8 mouse cellular contexts compared by ENCODE assay signal in the genomic region with DNA sequence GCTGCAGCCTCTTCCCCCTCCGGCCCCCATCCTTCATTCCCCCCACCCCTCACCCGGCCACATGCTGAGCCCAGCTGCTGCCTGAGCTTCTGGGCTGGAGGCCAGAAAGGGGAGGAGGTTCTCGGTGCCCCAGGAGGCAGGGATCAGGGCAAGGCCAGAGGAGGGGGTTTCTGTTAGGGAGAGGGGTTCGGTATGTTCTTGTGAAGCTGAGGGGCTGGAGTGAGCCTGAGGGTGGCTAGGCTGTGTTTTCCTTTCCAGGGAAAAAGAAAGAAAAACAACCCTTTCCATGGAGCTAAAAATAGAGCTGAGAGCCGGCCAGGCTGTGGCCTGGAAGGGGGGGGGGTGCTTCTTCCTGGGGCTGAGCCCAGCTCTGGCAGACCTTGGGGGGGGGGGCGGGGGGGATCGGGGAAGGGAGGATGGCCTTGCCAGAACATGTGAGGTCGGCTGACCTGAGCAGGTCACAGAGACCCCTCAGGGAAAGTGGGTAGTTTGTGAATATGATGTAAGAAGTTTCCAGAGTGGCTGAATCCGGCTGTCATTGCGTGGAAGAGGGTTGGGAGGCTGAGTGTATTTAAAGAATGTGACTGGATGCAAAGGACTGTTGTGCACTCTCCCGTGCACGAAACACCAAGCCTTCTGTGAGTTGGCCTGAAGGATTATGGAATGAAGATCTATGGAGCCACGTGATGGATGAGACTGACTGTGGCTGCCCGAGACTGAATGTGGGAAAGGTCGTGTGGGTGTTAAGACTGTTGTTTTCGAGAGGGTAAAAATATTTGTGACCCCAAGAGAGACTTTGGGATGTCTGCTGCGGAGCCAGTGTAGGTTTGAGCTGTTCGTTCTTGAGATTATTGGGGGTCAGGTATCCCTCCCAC. TPM values are rescaled to one million over a fixed set of nuclear protein-coding genes. Genes with fewer than 3 reads are reported as not detected.
DNase-seq lines count a peak whose midpoint lies in the region; ATAC-seq lines count a peak whose summit lies in the region.

No protein-coding gene starts in this region.

- H3K27ac ChIP-seq in embryonic facial prominence, embryonic 10.5 days (replicated peaks): peak overlapping the region; percentile 98
- H3K27ac ChIP-seq in liver, embryonic 12.5 days: peak overlapping the region; percentile 79
- peak overlapping the region; percentile 93 for H3K27ac ChIP-seq in neural tube, embryonic 11.5 days (ENCODE audit: low read depth, low read length)

- peak; percentile 97 for DNase-seq in 3T3-L1 (ENCODE audit: low read depth, low spot score)
- peak; percentile 70 to 75 for DNase-seq in adrenal gland, adult 18-20 months (ENCODE audit: low spot score in 2 of 2)
- peak; percentile 80 for DNase-seq in embryonic facial prominence, embryonic 10.5 days (ENCODE audit: low spot score)
- peak; percentile 87 for DNase-seq in heart, adult 9 months (ENCODE audit: low spot score in 2 of 2)
- DNase-seq in kidney, adult 8-10 months: peak; percentile 88
- DNase-seq in neural tube, embryonic 11.5 days (ENCODE audit: low spot score): peak; percentile 86
- DNase-seq in urinary bladder, postnatal 25 days (ENCODE audit: low spot score): peak; percentile 55

- no peaks in the 10 kb centered on the region for H3K9me3 ChIP-seq in embryonic facial prominence, embryonic 10.5 days
- H3K9me3 ChIP-seq in liver, embryonic 12.5 days (replicated peaks): no peaks in the 10 kb centered on the region
- no peaks in the 10 kb centered on the region for H3K9me3 ChIP-seq in neural tube, embryonic 11.5 days (ENCODE audit: control insufficient read depth, low read length)

- peaks cover 32% of the 10 kb centered on the region for H3K36me3 ChIP-seq in embryonic facial prominence, embryonic 10.5 days (replicated peaks)
- peaks cover 16% of the 10 kb centered on the region for H3K36me3 ChIP-seq in liver, embryonic 12.5 days
- peaks cover 4% of the 10 kb centered on the region for H3K36me3 ChIP-seq in neural tube, embryonic 11.5 days (ENCODE audit: control insufficient read depth, insufficient read depth, low read length)

- H3K4me1 ChIP-seq in embryonic facial prominence, embryonic 10.5 days: peaks cover 83% of the 10 kb centered on the region
- H3K4me1 ChIP-seq in liver, embryonic 12.5 days: peaks cover 82% of the 10 kb centered on the region
- peaks cover 35% of the 10 kb centered on the region for H3K4me1 ChIP-seq in neural tube, embryonic 11.5 days (ENCODE audit: control insufficient read depth, insufficient read depth, low read length)

- H3K9ac ChIP-seq in liver, embryonic 12.5 days: peak overlapping the region; percentile 70
- peak overlapping the region; percentile 94 for H3K9ac ChIP-seq in neural tube, embryonic 11.5 days (ENCODE audit: low read length)

- H3K4me3 ChIP-seq in embryonic facial prominence, embryonic 10.5 days: peak overlapping the region; percentile 87
- H3K4me3 ChIP-seq in liver, embryonic 12.5 days: peak overlapping the region; percentile 66
- peak overlapping the region; percentile 81 for H3K4me3 ChIP-seq in neural tube, embryonic 11.5 days (ENCODE audit: low read depth, low read length)

- no peaks in the 10 kb centered on the region for H3K27me3 ChIP-seq in embryonic facial prominence, embryonic 10.5 days (replicated peaks; ENCODE audit: low read depth, poor library complexity, severe bottlenecking)
- peaks cover 3% of the 10 kb centered on the region; the same call in 1 of the 2 replicates for H3K27me3 ChIP-seq in liver, embryonic 12.5 days (replicated peaks)
- H3K27me3 ChIP-seq in neural tube, embryonic 11.5 days (ENCODE audit: control insufficient read depth, insufficient read depth, low read length): no peaks in the 10 kb centered on the region

- 1% methylated on average over 18 of the region's 18 CpGs for WGBS in embryonic facial prominence, embryonic 10.5 days
- WGBS in liver, embryonic 12.5 days (ENCODE audit: insufficient replicate concordance): 3% methylated on average over 17 of the region's 18 CpGs
- under 1% methylated on average over 16 of the region's 18 CpGs for WGBS in neural tube, embryonic 11.5 days

- H3K4me2 ChIP-seq in liver, embryonic 12.5 days: peak overlapping the region; percentile 93
- peak overlapping the region; percentile 87 for H3K4me2 ChIP-seq in neural tube, embryonic 11.5 days (ENCODE audit: low read depth)

- no peak for ATAC-seq in liver, embryonic 12.5 days
- peak; percentile 49; the same call in 1 of the 2 replicates for ATAC-seq in neural tube, embryonic 11.5 days (ENCODE audit: insufficient read depth, low FRiP score, low TSS enrichment)

RNA-seq across cellular contexts. Expression of a gene that starts 2.4 kb away (rescaled TPM):
- 10 to 100 TPM; 70.6 to 72.7 TPM for total RNA-seq in adrenal gland, adult 18-20 months (2021)
- polyA plus RNA-seq in embryonic facial prominence, embryonic 10.5 days (2016; fragmentation: Nextera tagmentation; extraction: Ambion mirVana): 69.8 and 75.0 TPM in 2 replicates
- polyA plus RNA-seq in liver, embryonic 12.5 days (2016; fragmentation: Nextera tagmentation; extraction: Ambion mirVana): 18.3 and 19.6 TPM in 2 replicates
- polyA plus RNA-seq in neural tube, embryonic 11.5 days (2014; fragmentation: Nextera tagmentation; extraction: Ambion mirVana): 52.8 and 57.5 TPM in 2 replicates

RNA-seq across cellular contexts. Expression of a gene that starts 10.3 kb away (rescaled TPM):
- 10 to 100 TPM; 45.2 to 48.3 TPM for total RNA-seq in adrenal gland, adult 18-20 months (2021)
- 70.6 and 74.8 TPM in 2 replicates for polyA plus RNA-seq in embryonic facial prominence, embryonic 10.5 days (2016; fragmentation: Nextera tagmentation; extraction: Ambion mirVana)
- polyA plus RNA-seq in liver, embryonic 12.5 days (2016; fragmentation: Nextera tagmentation; extraction: Ambion mirVana): 45.8 and 47.6 TPM in 2 replicates
- polyA plus RNA-seq in neural tube, embryonic 11.5 days (2014; fragmentation: Nextera tagmentation; extraction: Ambion mirVana): 65.3 and 80.6 TPM in 2 replicates

RNA-seq across cellular contexts. Expression of a gene that starts 11.1 kb away (rescaled TPM):
- 10 to 100 TPM; 24.7 to 30.5 TPM for total RNA-seq in adrenal gland, adult 18-20 months (2021)
- 40.9 and 41.8 TPM in 2 replicates for polyA plus RNA-seq in embryonic facial prominence, embryonic 10.5 days (2016; fragmentation: Nextera tagmentation; extraction: Ambion mirVana)
- 18.5 and 20.9 TPM in 2 replicates for polyA plus RNA-seq in liver, embryonic 12.5 days (2016; fragmentation: Nextera tagmentation; extraction: Ambion mirVana)
- polyA plus RNA-seq in neural tube, embryonic 11.5 days (2014; fragmentation: Nextera tagmentation; extraction: Ambion mirVana): 16.0 and 16.5 TPM in 2 replicates

RNA-seq across cellular contexts. Expression of a gene that starts 27.7 kb away (rescaled TPM):
- 1 to 10 TPM; 4.1 to 5.5 TPM for total RNA-seq in adrenal gland, adult 18-20 months (2021)
- 3.7 and 4.8 TPM in 2 replicates for polyA plus RNA-seq in embryonic facial prominence, embryonic 10.5 days (2016; fragmentation: Nextera tagmentation; extraction: Ambion mirVana)
- 2.4 TPM in 2 replicates for polyA plus RNA-seq in liver, embryonic 12.5 days (2016; fragmentation: Nextera tagmentation; extraction: Ambion mirVana)
- polyA plus RNA-seq in neural tube, embryonic 11.5 days (2014; fragmentation: Nextera tagmentation; extraction: Ambion mirVana): 6.6 and 6.7 TPM in 2 replicates

RNA-seq across cellular contexts. Expression of a gene that starts 28.9 kb away (rescaled TPM):
- total RNA-seq in adrenal gland, adult 18-20 months (2021): under 1 TPM; 0.13 to 0.48 TPM
- polyA plus RNA-seq in embryonic facial prominence, embryonic 10.5 days (2016; fragmentation: Nextera tagmentation; extraction: Ambion mirVana): 0.27 and 0.65 TPM in 2 replicates
- not detected in 2 replicates for polyA plus RNA-seq in liver, embryonic 12.5 days (2016; fragmentation: Nextera tagmentation; extraction: Ambion mirVana)
- polyA plus RNA-seq in neural tube, embryonic 11.5 days (2014; fragmentation: Nextera tagmentation; extraction: Ambion mirVana): 0.57 and 0.81 TPM in 2 replicates
